Mouse (Mus musculus) left cerebral cortex, postnatal 14 days (tissue): ENCODE data around the gene Rfxank. TPM values are rescaled to one million over a fixed set of nuclear protein-coding genes. Genes with fewer than 3 reads are reported as not detected.
A peak's percentile ranks its signal among the peaks of the same experiment; 100 is the strongest.

Source experiments
- DNase-seq, 2 experiments: peaks; one replicate each; pipeline ENCODE4 v3.0.0; 2021 to 2022; ENCODE audit warnings: low spot score in 2 of 2, mixed read lengths in 1 of 2
- intact Hi-C: fragments of 180-260 bp; cut with DNase I; formaldehyde crosslinking; loops from one replicate; pipeline ENCODE4 v1.15.1; 2025
- long read RNA-seq, 2 experiments: library from polyadenylated mRNA; stranded (forward); transcript quantifications; one replicate each; pipeline ENCODE4 v2.0.0; 2021
- total RNA-seq, 2 experiments: library from RNA; stranded (reverse); gene quantifications; 2 replicates each; pipeline ENCODE4 v1.2.3; 2021

The Rfxank gene
- 1 to 10 TPM; 9.2 to 9.6 TPM for total RNA-seq
- long read RNA-seq, experiment 1, partial matches to known transcripts: 0 of 5 reads
- long read RNA-seq, experiment 1, other reads (novel, unspliced or antisense): 1 of 5 reads
- long read RNA-seq, experiment 2, partial matches to known transcripts: 0 of 8 reads
- long read RNA-seq, experiment 2, other reads (novel, unspliced or antisense): 4 of 8 reads

GRCm38 (mm10) chr8:70139026-70139857, at the start of gene Rfxank, which contains the start of the genes Borcs8 and Mef2b:
Rfxank (minus strand) TSS chr8:70139154.
Borcs8 (plus strand) TSS chr8:70139499.
Mef2b (plus strand) TSS chr8:70139711.
- peak; percentile 99 for DNase-seq
- intact Hi-C loops: no loop called here

GRCm38 (mm10) chr8:70188707-70189106, 49.8 kb upstream of the Rfxank start:
- no peak for DNase-seq
- intact Hi-C loops: no loop called here

- DNase-seq: no peak
- intact Hi-C loops: no loop called here
Observed at GRCm38 (mm10) chr8:70183194-70183593, 44.2 kb upstream of the Rfxank start.

- no peak for DNase-seq
- intact Hi-C loops: no loop called here
Observed at GRCm38 (mm10) chr8:70181903-70182252, 42.9 kb upstream of the Rfxank start.

- intact Hi-C loops: no loop called here
- DNase-seq: no peak
Observed at GRCm38 (mm10) chr8:70181212-70181902, 42.4 kb upstream of the Rfxank start.

GRCm38 (mm10) chr8:70179082-70179481, 40.1 kb upstream of the Rfxank start:
- intact Hi-C loops: no loop called here
- no peak for DNase-seq

GRCm38 (mm10) chr8:70178231-70178630, 39.3 kb upstream of the Rfxank start:
- intact Hi-C loops: no loop called here
- no peak for DNase-seq

- intact Hi-C loops: no loop called here
- no peak for DNase-seq
Observed at GRCm38 (mm10) chr8:70174079-70174478, 35.1 kb upstream of the Rfxank start.

GRCm38 (mm10) chr8:70173320-70173719, 34.4 kb upstream of the Rfxank start:
- no peak for DNase-seq
- intact Hi-C loops: no loop called here

GRCm38 (mm10) chr8:70172043-70172681, 33.2 kb upstream of the Rfxank start, which contains the start of gene Tmem161a:
Tmem161a (plus strand) TSS chr8:70172356.
- intact Hi-C loops: no loop called here
- DNase-seq: peak; percentile 94 to 95

- DNase-seq: no peak
- intact Hi-C loops: no loop called here
Observed at GRCm38 (mm10) chr8:70171240-70171639, 32.3 kb upstream of the Rfxank start.

- no peak for DNase-seq
- intact Hi-C loops: no loop called here
Observed at GRCm38 (mm10) chr8:70170748-70171147, 31.8 kb upstream of the Rfxank start.

- intact Hi-C loops: no loop called here
- no peak for DNase-seq
Observed at GRCm38 (mm10) chr8:70170116-70170515, 31.2 kb upstream of the Rfxank start.

GRCm38 (mm10) chr8:70166504-70167110, 27.7 kb upstream of the Rfxank start:
- DNase-seq: peak; percentile 37 to 41
- intact Hi-C loops: loop anchor here (2.0 kb wide), 1 partner anchor 80 kb away; no protein-coding TSS in a partner anchor

GRCm38 (mm10) chr8:70163316-70163715, 24.4 kb upstream of the Rfxank start:
- intact Hi-C loops: loop anchor here (5.0 kb wide), 1 partner anchor 246 kb away; no protein-coding TSS in a partner anchor
- DNase-seq: no peak

- intact Hi-C loops: loop anchor here (5.0 kb wide), 1 partner anchor 243 kb away; no protein-coding TSS in a partner anchor
- DNase-seq: no peak
Observed at GRCm38 (mm10) chr8:70160015-70160414, 21.1 kb upstream of the Rfxank start.

- no peak for DNase-seq
- intact Hi-C loops: no loop called here
Observed at GRCm38 (mm10) chr8:70159211-70159610, 20.3 kb upstream of the Rfxank start.

GRCm38 (mm10) chr8:70158069-70158853, 19.3 kb upstream of the Rfxank start:
- intact Hi-C loops: no loop called here
- peak; percentile 61 to 63 for DNase-seq
